Comparison of ENCODE assay signal across 26 mouse cellular contexts in genomic region chr3:83070231-83070630, GRCm38 (mm10). TPM values are rescaled to one million over a fixed set of nuclear protein-coding genes. Genes with fewer than 3 reads are reported as not detected.
DNase-seq lines count a peak whose midpoint lies in the region; TF ChIP-seq lines count a peak whose summit lies in the region.
"Had no signal": no experiment of that assay in that cellular context is flagged by ENCODE, and none has a peak within 500 bp of the region (broad histone marks: within the 10 kb centered on the region; RNA-seq: fewer than 3 reads in every experiment).

No protein-coding gene starts in this region.

- no peak overlapping the region for H3K9ac ChIP-seq in heart, adult 2 months (ENCODE audit: low read depth, low read length)
- H3K9ac ChIP-seq: embryonic facial prominence, embryonic 13.5 days; embryonic facial prominence, embryonic 15.5 days; forebrain, embryonic 13.5 days; forebrain, embryonic 15.5 days; forebrain, postnatal 0 days had no signal

- no peak for TF ChIP-seq CTCF in heart, adult 2 months (IDR thresholded peaks at IDR 0.05)
- no peak for TF ChIP-seq CTCF in lung, adult 2 months (IDR thresholded peaks at IDR 0.05; ENCODE audit: insufficient read depth, low read length)

- peak; percentile 45 for DNase-seq in heart, embryonic 10.5 days (ENCODE audit: low spot score)
- DNase-seq in heart, adult 2 months: no peak
- DNase-seq in lung, adult 2 months: peak; percentile 1
- no peak for DNase-seq in lung, postnatal 36 days
- DNase-seq in retina, postnatal 1 day: no peak
- DNase-seq: adrenal gland, adult 2 months; adrenal gland, postnatal 10 days; adrenal gland, postnatal 25 days; cerebellum, adult 11 months; cerebellum, adult 18-20 months; cerebellum, adult 8-10 months; cerebellum, adult 9-11 months; cerebellum, postnatal 14 days; cerebellum, postnatal 36 days; embryo, embryonic 11 days; forebrain, postnatal 0 days had no signal

- intact Hi-C loops in heart, adult 2 months (cut with DNase I): no loop called here

- no peaks in the 10 kb centered on the region for H3K9me3 ChIP-seq in heart, embryonic 10.5 days
- H3K9me3 ChIP-seq: embryonic facial prominence, embryonic 13.5 days; embryonic facial prominence, embryonic 15.5 days; forebrain, embryonic 13.5 days; forebrain, embryonic 15.5 days had no signal

- H3K27ac ChIP-seq in heart, embryonic 10.5 days: no peak overlapping the region
- no peak overlapping the region for H3K27ac ChIP-seq in heart, adult 2 months
- H3K27ac ChIP-seq: embryonic facial prominence, embryonic 13.5 days; embryonic facial prominence, embryonic 15.5 days; forebrain, embryonic 13.5 days; forebrain, embryonic 15.5 days had no signal

- TF ChIP-seq POLR2A in heart, adult 2 months (IDR thresholded peaks at IDR 0.05; ENCODE audit: insufficient read depth, low read depth, low read length): no peak
- TF ChIP-seq POLR2A in lung, adult 2 months (IDR thresholded peaks at IDR 0.05; ENCODE audit: borderline replicate concordance, extremely low read depth, low read depth, low read length): no peak

- TF ChIP-seq EP300 in heart, adult 2 months (IDR thresholded peaks at IDR 0.05; ENCODE audit: insufficient read depth, low read depth, low read length): no peak

- H3K36me3 ChIP-seq in heart, embryonic 10.5 days: peaks cover 79% of the 10 kb centered on the region
- no peaks in the 10 kb centered on the region for H3K36me3 ChIP-seq in heart, adult 2 months (ENCODE audit: control insufficient read depth, insufficient read depth, low read length)

- H3K4me3 ChIP-seq in heart, embryonic 10.5 days: no peak overlapping the region
- H3K4me3 ChIP-seq in heart, adult 2 months: no peak overlapping the region
- H3K4me3 ChIP-seq in lung, adult 2 months (replicated peaks; ENCODE audit: extremely low read depth, low read depth, low read length): no peak overlapping the region
- H3K4me3 ChIP-seq: embryonic facial prominence, embryonic 13.5 days; embryonic facial prominence, embryonic 15.5 days; forebrain, embryonic 13.5 days; forebrain, embryonic 15.5 days had no signal

- no peaks in the 10 kb centered on the region for H3K79me2 ChIP-seq in heart, adult 2 months (replicated peaks; ENCODE audit: control insufficient read depth, insufficient read depth, low read length)

- WGBS in heart, embryonic 10.5 days: 90% methylated on average over 4 of the region's 4 CpGs
- WGBS in heart, adult 2 months: 74% methylated on average over 4 of the region's 4 CpGs
- 82% methylated on average over 4 of the region's 4 CpGs for WGBS in lung, adult 2 months

- no peaks in the 10 kb centered on the region for H3K4me1 ChIP-seq in heart, embryonic 10.5 days
- H3K4me1 ChIP-seq in heart, adult 2 months (ENCODE audit: control insufficient read depth, insufficient read depth, low read length): no peaks in the 10 kb centered on the region
- H3K4me1 ChIP-seq in lung, adult 2 months (ENCODE audit: control insufficient read depth, insufficient read depth, low read length): peaks cover 3% of the 10 kb centered on the region; the same call in 1 of the 2 replicates
- H3K4me1 ChIP-seq: embryonic facial prominence, embryonic 13.5 days; embryonic facial prominence, embryonic 15.5 days; forebrain, embryonic 13.5 days; forebrain, embryonic 15.5 days had no signal

- no peaks in the 10 kb centered on the region for H3K27me3 ChIP-seq in heart, embryonic 10.5 days (ENCODE audit: insufficient read depth, poor library complexity, severe bottlenecking)
- no peaks in the 10 kb centered on the region for H3K27me3 ChIP-seq in heart, adult 2 months (ENCODE audit: control insufficient read depth, insufficient read depth, low read length)
- H3K27me3 ChIP-seq: embryonic facial prominence, embryonic 13.5 days; embryonic facial prominence, embryonic 15.5 days; forebrain, embryonic 13.5 days; forebrain, embryonic 15.5 days had no signal

RNA-seq across cellular contexts. Expression of gene Plrg1, which starts 14.9 kb away (rescaled TPM):
- 78.3 and 101 TPM in 2 replicates for polyA plus RNA-seq in heart, embryonic 10.5 days (2016; fragmentation: Nextera tagmentation; extraction: Ambion mirVana)
- total RNA-seq in heart, adult 2 months (2021): 10 to 100 TPM; 25.6 to 27.5 TPM
- 24.4 and 40.7 TPM in 2 replicates for polyA plus RNA-seq in heart, adult 2 months (2012; rRNA removed)
- polyA plus RNA-seq in lung, adult 2 months (2012; rRNA removed): 29.6 and 41.1 TPM in 2 replicates

RNA-seq across cellular contexts. Expression of gene Fgb, which starts 20.6 kb away (rescaled TPM):
- 1.5 and 43.0 TPM in 2 replicates for polyA plus RNA-seq in heart, embryonic 10.5 days (2016; fragmentation: Nextera tagmentation; extraction: Ambion mirVana)
- total RNA-seq in heart, adult 2 months (2021): not detected
- 0.56 TPM in 1 of 2 replicates, not detected in the other for polyA plus RNA-seq in heart, adult 2 months (2012; rRNA removed)
- 0.10 and 0.24 TPM in 2 replicates for polyA plus RNA-seq in lung, adult 2 months (2012; rRNA removed)
- total RNA-seq: adrenal gland, postnatal 25 days; common myeloid progenitor, adult 5-6 weeks; ES-E14; forebrain, postnatal 0 days; MEL had no signal
- polyA plus RNA-seq: C2C12; embryonic facial prominence, embryonic 13.5 days; forebrain, embryonic 11.5 days; forebrain, embryonic 13.5 days; forebrain, embryonic 15.5 days; forebrain, postnatal 0 days had no signal

RNA-seq across cellular contexts. Expression of gene Fga, which starts 44.4 kb away (rescaled TPM):
- 0.78 and 22.1 TPM in 2 replicates for polyA plus RNA-seq in heart, embryonic 10.5 days (2016; fragmentation: Nextera tagmentation; extraction: Ambion mirVana)
- total RNA-seq in heart, adult 2 months (2021): not detected
- polyA plus RNA-seq in heart, adult 2 months (2012; rRNA removed): 0.73 TPM in 1 of 2 replicates, not detected in the other
- polyA plus RNA-seq in lung, adult 2 months (2012; rRNA removed): 0.23 and 0.66 TPM in 2 replicates
- total RNA-seq: common myeloid progenitor, adult 5-6 weeks; ES-E14; forebrain, postnatal 0 days; MEL had no signal
- polyA plus RNA-seq: C2C12; embryonic facial prominence, embryonic 11.5 days; embryonic facial prominence, embryonic 13.5 days; forebrain, embryonic 11.5 days; forebrain, embryonic 13.5 days; forebrain, embryonic 15.5 days had no signal

RNA-seq across cellular contexts. Expression of gene Dchs2, which starts 57.5 kb away (rescaled TPM):
- polyA plus RNA-seq in heart, embryonic 10.5 days (2016; fragmentation: Nextera tagmentation; extraction: Ambion mirVana): 0.09 and 0.18 TPM in 2 replicates
- total RNA-seq in heart, adult 2 months (2021): under 1 TPM; 0.52 to 0.80 TPM
- polyA plus RNA-seq in heart, adult 2 months (2012; rRNA removed): 0.14 and 0.23 TPM in 2 replicates
- 0.24 and 0.38 TPM in 2 replicates for polyA plus RNA-seq in lung, adult 2 months (2012; rRNA removed)
- total RNA-seq: common myeloid progenitor, adult 5-6 weeks; MEL had no signal
- polyA plus RNA-seq: forebrain, embryonic 11.5 days had no signal

Comparison
In these comparisons a context has a peak if more than half of its experiments do, and no peak if none do; other contexts are left out.
1. DNase-seq: peak in heart, embryonic 10.5 days (single experiment) and lung, adult 2 months (single experiment); none in heart, adult 2 months (0 of 2), lung, postnatal 36 days (single experiment) and retina, postnatal 1 day (single experiment).